Mouse (Mus musculus) fat pad, adult 2 months (tissue): ENCODE data around the gene Pfdn2.
"Not testable (repeated sequence)": the region's sequence is repeated elsewhere in the genome, so short reads cannot be mapped to it uniquely, and the experiment has no call there.

Experiments
- DNase-seq: peaks from one replicate; pipeline ENCODE4 v3.0.0-alpha.2; 2011; ENCODE audit warnings: low read depth, low spot score; ENCODE audit errors: extremely low read depth

The Pfdn2 gene

DNA sequence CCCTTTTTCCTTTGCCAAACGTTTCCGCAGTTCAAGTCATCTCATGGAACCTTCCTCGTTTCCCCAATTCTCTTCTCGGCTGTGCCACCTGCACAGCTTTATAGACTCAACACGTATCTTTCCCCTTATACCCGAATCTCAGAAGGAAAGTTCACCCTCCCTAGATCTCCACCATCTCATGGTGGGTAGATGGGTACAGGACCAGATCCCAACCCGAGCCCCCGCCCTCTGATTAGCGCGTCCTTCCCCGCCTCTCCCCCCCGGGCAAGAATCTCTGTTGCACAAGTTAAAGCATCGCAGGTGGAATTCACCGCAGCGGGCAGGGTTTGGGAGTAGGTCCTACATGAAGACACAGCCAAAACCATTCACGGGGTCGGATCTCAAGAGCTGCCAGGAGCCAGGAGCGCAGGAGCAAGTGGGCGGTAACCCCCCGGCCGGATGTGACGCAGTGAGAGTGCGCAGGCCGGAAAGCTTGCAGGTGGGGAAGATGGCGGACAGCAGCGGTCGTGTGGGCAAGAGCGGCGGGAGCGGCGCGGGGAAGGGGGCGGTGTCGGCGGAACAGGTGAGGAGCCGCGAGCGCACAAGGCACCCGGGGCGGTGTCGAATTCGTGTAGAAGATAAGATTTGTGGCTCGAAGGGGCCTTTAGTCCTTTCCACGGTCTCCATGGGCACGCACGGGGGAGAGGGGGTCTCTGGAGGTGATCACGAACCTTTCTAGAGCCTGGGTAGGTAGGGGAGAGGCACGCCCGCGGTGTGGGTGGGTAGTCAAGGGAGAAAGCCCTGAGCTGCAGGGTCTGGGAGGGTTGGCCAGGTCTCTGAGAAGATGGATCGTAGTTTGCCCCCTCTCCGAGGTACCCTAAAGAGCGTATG, at the start of gene Pfdn2, which contains the start of gene Nit1:
Gene Pfdn2 (plus strand): TSS at position 446 of the 870 bp plus-strand sequence.
Gene Nit1 (minus strand): TSS at position 422 of the 870 bp plus-strand sequence.
- no peak for DNase-seq

DNA sequence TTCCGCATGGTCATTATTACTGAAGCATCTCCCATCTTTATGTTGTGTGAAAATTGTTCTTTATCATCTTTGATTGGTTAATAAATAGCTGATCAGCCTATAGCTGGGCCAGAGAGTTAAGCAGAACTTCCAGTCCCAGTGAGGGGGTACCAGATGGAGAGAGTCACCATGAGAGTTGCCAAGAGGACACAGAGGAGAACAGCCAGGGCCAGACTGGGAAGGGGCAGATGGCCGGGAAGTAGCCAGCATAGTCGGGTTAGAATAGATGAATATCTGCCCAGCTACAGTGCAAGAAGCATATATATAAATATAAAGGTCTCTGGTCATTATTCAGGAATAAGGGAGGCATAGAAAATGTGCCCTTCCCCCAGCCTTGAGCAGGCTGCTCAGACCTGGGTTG, 47.2 kb upstream of the Pfdn2 start:
- no peak for DNase-seq

DNA sequence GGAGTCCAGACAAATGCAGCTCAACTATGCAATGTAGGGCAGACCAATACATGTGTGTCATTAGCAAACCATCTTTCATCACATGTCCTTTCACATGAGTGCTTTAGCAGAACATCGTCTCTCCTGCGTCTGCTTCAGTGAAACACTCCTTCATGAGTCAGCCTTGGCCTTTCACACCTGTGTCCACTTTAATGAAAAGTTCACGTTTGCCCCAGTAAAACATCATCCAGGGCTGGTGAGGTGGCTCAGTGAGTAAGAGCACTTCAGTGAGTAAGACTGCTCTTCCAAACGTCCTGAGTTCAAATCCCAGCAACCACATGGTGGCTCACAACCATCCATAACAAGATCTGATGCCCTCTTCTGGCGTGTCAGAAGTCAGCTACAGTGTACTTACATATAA, 39.3 kb upstream of the Pfdn2 start:
- not testable (repeated sequence) for DNase-seq

DNA sequence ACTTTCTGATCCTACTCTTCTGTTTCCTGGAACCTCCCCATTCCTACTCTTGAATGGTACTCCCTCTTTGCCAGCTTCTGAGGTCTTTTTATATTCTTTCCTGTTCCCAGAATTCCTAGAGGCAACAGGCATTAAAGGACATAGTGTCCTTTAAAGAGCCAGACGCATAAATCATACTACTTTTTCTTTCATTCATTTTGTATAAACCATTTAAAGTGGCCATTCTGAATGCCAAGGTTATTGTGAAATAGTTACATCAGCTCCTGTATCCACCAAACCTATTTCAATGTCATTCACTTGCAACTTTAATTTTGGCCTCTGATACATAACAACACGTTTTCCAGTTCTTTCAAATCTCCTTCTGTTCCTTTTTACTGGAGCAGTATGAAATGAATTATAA, 36.1 kb upstream of the Pfdn2 start:
- peak; percentile 45 for DNase-seq

DNA sequence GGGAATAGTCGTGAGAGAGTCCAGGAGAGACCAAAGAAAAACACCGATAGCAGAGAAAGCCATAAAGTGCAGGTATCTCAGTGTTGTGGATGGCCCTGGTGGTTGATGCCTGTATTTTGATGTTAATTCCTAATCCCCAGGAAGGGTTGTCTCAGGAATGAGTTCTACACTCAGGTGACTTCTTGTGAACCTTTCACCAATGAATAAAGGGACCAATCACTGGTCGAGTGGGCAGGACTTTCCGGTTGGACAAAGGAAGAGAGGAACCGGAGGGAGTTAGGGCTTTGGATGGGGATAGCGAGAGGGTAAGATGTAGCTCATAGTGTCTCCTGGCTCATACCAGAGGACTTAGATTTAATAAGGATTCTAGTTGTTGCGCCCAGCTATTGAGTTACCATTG, 25.7 kb upstream of the Pfdn2 start:
- no peak for DNase-seq

DNA sequence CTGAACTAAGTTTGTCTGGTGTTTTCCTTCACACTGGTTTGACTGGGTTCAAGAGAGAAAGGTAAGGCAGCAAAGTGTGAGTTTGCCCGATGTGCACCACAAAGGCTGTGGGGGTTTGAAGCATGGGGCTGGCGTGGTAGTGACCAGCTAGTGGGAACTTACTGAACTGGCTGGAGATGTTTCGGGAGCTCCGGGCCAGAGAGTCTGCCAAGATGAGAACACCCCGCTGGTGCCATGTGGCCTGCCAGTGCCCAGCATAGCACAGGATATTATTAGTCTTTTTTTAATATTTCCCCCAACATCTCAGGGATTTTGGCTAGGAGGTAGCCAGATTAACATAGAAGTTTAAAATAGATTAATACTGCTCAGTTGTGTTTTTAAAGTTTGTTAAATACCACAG, 25.3 kb upstream of the Pfdn2 start:
- no peak for DNase-seq

DNA sequence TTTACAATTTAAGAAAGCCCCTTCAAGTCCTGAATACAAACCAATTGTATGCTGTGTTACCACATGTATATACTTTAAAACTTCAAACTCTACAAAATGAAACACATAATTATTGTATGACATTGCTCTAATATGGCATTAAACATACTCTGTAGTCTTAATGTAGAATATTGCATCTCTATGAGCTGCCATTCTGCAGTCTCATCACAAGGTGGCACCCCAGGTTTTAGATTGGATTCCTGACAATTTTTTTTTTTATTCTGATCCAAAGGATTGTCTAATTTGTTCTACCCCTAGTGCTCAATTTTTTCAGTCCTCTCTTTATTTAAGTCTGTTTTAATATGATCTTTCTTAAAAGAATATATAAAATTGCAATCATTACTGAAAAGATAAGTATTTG, 24.1 kb upstream of the Pfdn2 start:
- no peak for DNase-seq

DNA sequence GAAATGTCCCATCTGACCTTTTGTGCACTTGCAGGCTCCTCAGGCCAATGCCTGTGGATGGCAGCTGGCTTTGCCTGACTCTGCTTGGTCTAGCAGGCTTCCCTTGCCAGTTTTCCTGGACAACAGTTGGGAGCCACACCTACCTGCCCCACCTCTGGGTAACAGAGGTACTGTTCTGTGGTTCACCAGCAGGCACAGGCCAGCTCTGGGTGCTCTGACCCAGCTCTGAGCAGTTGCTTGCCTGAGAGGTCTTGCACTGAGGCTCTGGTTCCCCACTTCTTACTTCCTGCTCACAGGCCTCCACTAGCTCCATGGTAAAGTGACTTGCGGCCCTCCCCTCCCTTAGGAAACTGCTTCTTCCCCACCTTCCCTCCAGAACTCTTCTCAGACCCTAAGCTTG, 23.5 kb upstream of the Pfdn2 start:
- no peak for DNase-seq

DNA sequence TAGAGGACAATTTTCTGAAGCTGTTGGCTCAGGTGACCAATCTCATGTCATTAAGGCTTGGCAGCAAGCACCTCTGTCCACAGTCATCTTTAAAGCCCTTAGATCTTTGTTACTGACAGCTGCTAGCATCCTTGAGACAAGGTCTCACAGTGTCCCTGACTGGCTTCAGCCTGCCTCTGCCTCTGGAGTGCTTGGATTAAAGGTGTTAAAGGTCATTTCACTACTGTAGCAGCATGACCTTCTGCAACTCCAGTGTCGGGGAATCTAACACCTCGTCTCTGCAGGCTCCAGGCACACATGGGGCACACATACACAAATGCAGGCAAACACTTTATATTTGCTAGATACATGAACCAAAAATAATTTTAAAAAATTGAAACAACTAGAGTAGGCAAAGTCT, 19.9 kb upstream of the Pfdn2 start:
- DNase-seq = no peak

DNA sequence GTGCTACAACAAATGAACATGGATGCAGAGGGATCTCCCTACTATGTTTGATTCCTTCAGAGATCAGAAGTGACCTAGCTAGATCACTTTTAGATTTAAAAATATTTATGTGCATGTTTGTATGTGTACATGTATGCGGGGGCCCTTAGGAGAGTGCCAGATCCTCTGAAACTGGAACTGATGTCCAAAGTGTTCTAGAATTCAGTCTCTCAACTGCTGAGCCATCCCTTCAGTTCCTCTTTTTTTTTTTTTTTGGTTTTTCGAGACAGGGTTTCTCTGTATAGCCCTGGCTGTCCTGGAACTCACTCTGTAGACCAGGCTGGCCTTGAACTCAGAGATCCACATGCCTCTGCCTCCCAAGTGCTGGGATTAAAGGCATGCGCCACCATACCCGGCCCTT, 18.9 kb upstream of the Pfdn2 start:
- not testable (repeated sequence) for DNase-seq

DNA sequence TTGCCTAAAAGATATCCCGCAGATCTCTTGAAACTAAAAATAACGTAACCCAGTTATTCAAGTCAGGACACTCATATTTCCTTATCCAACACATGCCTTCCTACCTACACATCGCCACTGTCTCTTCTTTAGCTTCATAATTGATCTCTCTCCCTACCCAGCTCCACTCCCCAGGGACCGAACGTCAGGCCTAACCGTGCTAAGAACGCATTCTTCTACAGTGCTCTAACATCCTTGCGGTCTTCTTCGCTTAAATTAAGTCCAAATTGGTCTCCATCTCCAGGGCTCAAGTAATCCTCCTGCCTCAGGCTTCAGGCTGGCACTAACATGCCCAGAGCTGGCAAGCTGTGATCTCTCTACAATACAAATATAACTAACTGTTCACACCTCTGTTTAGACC, 17.2 kb upstream of the Pfdn2 start:
- no peak for DNase-seq

DNA sequence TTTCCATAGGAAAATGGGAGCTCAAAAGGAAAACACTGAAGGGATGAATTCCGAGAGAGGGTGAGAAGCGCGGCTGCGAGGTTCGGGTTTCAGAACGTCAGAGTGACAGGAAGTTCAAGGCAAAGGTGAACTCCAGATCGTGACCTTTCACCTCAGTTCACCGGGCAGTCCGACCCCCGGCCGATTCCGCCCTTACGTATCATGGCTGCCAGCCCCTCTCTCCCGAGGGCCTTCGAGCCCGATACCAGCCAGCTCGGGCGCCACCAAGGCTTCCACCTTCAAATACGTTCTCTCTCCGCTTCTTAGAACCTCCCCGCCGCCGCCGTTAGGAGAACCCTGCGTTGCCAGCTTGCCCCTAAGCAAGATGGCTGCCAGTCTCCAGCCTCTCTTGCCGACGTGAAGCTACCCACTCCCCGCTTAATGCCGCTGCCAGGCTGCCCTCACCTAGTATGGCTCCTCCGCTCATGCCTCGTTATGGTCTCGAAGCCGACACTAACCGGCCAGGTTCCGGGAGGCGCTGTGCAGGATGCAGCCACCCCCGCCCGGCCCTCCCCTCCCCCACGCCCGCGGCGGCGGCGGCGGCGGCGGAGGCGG, 16.5 kb upstream of the Pfdn2 start, which contains the start of gene Dedd:
Gene Dedd (plus strand): TSS at position 307 of the 594 bp plus-strand sequence.
- DNase-seq = peak; percentile 71

DNA sequence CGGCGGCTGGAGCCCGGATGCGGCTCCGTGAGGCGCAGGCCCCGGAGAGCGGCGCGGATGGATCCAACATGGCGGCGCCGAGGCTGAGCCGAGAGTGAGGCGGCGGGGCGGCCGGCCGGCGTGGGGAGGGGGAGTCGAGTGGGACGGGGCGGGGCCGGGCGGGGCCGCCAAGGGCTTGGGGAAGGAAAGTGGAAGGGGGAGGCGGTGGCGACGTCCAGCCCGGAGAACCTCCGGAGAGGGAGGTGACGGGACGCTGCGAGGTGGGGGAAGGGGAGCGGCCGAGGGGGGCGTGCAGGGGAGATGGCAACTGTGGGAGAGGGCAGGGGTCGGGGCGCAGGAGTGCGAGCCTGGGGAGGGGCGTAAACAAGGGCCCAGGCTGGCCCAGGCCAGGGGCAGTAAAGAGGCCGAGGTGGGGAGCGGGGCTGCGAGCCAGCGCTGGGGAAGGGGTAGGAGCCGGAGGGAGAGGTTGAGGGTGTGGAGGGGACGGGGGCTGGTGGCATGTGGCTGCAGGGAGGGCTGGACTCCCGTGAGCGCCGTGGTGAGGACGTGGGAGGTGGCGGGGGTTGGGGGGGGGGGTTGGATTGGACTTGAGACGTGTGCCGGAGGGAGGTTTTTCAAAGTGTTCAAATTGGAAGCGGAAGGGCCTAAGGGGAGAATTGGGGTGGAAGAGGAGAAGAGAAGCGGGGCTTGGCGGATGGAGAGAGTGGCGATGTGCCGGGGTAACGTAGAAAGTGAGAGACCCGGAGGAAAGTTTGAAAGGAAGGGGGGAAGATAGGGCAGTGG, 15.8 kb upstream of the Pfdn2 start:
- no peak for DNase-seq

DNA sequence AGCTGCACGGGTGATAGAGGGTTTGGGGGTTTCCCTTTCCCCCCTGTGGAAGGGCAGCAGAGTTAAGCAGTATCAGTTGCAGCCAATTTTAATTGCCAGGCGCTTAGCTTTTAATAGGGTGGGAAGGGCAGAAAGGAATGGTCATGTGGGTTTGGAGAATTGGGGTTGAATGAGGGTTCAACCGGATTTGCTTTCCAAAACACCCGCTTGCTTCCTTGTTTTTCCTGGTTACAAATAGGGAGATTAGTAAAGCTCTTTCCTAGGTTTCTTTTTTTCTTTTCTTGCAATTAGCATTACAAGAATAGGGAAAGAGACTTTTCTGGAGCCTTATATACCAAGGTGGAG, 15.3 kb upstream of the Pfdn2 start:
- DNase-seq = no peak

DNA sequence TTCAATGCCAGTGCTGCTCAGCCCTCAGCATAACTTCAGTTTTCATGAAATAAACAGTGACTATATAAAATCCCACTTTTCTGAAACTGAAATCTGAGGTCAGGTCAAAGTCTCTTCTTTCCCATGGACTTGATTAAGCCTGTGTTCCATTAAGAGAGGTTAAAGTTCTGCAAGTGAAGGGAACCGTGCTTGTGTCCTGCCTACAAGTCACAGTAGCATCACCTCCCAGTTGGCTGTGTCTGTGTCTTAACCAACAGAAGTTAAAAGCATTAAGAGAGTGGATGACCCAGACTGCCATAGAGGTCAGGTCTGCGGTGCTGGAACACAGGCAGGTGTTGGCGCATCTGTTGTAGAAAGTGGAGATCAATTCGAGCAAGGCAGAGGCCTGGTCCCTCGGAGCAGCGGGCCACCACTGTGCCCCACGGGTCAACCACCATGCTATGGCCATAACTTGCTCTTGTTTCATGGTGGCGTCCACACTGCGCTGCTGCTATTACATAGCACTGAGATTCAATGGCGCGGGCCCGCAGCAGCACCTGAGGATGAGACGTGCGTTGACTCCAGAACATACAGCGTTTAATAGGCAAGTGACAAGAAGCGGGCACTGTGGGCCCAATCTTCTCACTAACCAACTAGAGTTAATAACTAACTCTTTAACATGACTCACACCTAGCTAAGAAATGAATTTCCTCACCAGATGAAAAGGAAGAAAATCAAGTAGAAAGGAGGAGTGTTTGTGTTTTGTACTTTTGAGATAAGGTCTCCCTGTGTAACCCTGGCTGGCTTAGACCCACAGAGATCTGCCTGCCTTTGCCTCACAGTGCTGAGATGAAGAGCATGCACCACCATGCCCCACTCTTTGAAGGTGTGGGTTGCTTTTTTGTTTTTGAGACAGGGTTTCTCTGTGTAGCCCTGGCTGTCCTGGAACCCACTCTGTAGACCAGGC, 2.9 kb upstream of the Pfdn2 start:
- no peak for DNase-seq

DNA sequence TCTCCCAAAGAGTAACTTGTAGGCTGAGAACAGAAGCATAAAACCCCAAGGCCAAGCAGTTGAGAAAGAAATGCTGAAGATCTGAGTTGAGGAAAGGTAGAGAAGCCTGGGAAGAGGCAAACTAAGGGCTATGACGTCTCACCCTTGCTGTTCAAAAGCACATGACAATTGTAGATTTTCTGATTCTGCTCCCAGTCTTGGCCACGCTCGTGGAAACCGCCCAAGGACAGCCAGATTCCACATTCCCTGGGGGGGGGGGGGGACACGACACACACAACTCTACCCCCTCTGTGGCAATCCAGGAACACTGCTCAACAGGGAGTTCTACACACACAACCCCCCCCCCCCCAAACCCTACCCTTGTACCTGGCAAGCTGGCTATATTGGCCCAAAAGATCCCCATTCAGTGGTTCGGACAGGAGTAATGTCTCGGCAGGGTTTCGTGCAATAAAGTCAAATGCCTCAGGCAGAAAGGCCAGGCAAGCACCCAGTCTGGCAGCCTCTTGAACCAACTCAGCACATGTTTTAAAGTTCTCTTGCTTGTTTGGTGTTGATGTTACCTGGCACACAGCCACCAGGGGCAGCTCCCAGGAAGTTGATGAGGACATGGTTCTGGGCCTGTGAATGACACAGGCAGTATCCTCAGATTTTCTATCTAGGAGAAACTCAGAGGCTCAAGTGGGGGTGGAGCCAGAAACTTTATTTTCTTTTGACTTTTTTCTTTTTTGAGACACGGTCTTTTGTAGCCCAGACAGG, 1.4 kb upstream of the Pfdn2 start:
- DNase-seq = peak; percentile 50

DNA sequence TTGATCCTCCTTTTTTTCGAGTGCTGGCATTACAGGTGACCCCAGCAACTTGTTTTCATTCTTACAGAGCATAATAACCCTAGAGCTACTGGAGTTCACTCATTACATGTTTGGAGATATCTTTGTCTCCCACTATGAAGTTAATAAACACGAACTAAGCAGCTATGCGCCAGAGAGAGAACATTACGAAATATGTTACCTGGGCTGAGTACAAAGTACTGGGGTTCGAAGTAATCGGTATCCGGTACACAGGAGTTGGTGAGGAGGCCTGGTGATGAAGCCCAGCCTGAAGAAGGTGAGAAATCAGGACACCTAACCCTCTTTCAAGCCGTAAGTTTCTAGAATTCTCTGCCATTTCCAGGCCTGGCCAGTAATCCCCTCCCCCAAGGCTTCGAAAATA, 755 bp upstream of the Pfdn2 start:
- no peak for DNase-seq

DNA sequence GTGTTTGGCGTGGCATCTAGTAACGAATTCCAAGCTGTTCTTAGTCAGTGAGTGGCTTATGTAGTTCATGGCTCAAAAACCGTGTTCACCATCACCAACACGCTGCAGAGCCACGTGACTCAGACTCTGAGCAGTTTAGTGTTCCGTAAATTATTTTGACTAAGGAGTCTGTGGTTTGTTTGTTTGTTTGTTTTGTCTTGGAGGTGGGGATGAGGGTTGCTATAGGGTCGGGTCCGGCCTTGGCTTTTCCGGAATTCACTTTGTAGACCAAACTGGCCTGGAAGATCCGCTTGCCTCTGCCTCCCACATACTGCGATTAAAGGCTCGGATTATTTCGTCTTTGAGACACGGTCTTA, 603 bp downstream of the Pfdn2 start:
- no peak for DNase-seq

DNA sequence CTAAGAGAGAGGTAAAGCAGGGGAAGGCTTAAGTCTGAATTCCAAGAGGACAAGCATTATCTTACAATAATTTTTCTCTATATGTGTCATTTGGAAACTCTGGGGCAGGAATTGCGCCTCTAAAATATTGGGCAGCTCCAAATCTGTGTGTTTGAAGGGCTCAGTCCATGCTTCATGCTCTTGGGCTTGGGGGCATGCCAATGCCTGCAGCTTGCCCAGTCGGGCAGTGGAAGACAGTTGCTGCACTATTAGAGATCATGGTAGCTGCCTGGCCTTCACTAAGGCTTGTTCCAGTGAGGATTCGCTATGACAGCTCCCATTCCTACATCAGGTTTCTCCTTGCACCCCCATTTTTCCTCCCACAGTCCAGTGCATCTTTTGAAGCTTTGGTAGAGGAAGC, 3.2 kb downstream of the Pfdn2 start:
- no peak for DNase-seq

DNA sequence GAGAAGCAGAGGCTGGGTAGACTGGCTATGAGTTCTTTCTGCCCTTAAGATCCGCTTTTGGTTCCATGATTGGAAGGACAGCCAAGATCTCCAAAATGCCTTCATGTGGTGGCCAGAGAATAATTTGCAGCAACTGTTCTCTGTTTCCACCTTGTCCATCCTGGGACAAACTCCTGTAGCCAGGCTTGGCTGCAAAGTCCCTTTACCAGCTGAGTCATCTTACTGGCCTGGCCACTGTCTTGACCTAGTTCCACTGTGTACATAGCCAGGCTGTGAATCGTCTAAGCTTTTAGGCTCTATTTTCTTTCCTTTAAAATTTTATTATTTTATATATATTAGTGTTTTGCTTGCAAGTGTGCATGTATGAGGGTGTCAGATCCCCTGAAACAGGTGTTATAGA, 3.7 kb downstream of the Pfdn2 start:
- no peak for DNase-seq
